Mouse (Mus musculus) embryonic fibroblast, embryonic 13.5 days (primary cell): ENCODE results near the gene Ncoa3.

Experiments used
- CTCF ChIP-seq: IDR thresholded peaks from 2 replicates; pipeline ENCODE4 v1.5.1; 2011; ENCODE audit warnings: mild to moderate bottlenecking, control low read depth, low read length, moderate library complexity, borderline replicate concordance; ENCODE audit not compliant: insufficient read depth
- POLR2A ChIP-seq: IDR thresholded peaks from 2 replicates; pipeline ENCODE4 v1.6.1; 2011; ENCODE audit warnings: low read depth, mild to moderate bottlenecking, control low read depth, low read length, moderate library complexity

- TF ChIP-seq POLR2A (no peak), CTCF (no peak)
These were observed 40.2 kb downstream of the Ncoa3 start for GRCm38 (mm10) chr2:166032628-166033027.
